Comparison of ENCODE assay signal across 14 mouse cellular contexts in the genomic region with DNA sequence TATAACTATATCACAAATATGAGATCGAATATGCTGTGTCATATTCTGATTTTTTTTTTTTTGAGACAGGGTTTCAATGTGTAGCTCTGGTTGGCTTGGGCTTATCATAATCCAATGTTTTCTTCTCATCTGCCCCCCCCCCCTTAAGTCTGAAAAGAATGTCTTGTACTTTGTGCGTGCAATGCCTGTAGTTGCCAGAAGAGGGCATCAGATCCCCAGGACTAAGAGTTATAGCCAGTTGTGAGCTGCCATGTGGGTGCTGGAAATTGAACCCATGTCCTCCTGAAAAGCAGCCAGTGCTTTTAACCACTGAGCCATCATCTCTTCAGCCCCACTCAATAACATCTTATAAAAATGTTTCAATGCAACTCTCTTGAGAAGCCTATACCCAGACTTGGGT. TPM values are rescaled to one million over a fixed set of nuclear protein-coding genes. Genes with fewer than 3 reads are reported as not detected.
A peak's percentile ranks its signal among the peaks of the same experiment; 100 is the strongest.
DNase-seq lines count a peak whose midpoint lies in the region; ATAC-seq and TF ChIP-seq lines count a peak whose summit lies in the region.
"Had no signal": no experiment of that assay in that cellular context is flagged by ENCODE, and none has a peak within 500 bp of the region (broad histone marks: within the 10 kb centered on the region; RNA-seq: fewer than 3 reads in every experiment).

No protein-coding gene starts in this region.

- TF ChIP-seq EP300 in stomach, postnatal 0 days (optimal IDR thresholded peaks at IDR 0.05), result no peak

- no peak overlapping the region for H3K27ac ChIP-seq in intestine, postnatal 0 days (ENCODE audit: low read depth, low read length)
- H3K27ac ChIP-seq in intestine, embryonic 15.5 days, result no peak overlapping the region
- H3K27ac ChIP-seq in bone marrow, adult 2 months (ENCODE audit: control insufficient read depth, insufficient read depth, low read depth, low read length, poor library complexity), result no peak overlapping the region
- H3K27ac ChIP-seq in stomach, postnatal 0 days (replicated peaks), result no peak overlapping the region
- H3K27ac ChIP-seq: neural tube, embryonic 15.5 days had no signal

- no peak for ATAC-seq in intestine, postnatal 0 days
- no peak for ATAC-seq in intestine, embryonic 15.5 days
- ATAC-seq in stomach, postnatal 0 days (ENCODE audit: low FRiP score, low TSS enrichment), result no peak
- ATAC-seq: forebrain, embryonic 16.5 days had no signal

- WGBS in intestine, postnatal 0 days, result 97% methylated on average over 2 of the region's 2 CpGs
- WGBS in intestine, embryonic 15.5 days, result 97% methylated on average over 2 of the region's 2 CpGs
- WGBS in bone marrow, adult 2 months, result 88% methylated on average over 2 of the region's 2 CpGs
- 99% methylated on average over 2 of the region's 2 CpGs for WGBS in stomach, postnatal 0 days

- H3K4me1 ChIP-seq in intestine, postnatal 0 days (replicated peaks; ENCODE audit: control insufficient read depth, insufficient read depth, low read length), result no peaks in the 10 kb centered on the region
- 0 out of 2 replicates have a peak, but pooled peaks cover 5% of the 10 kb centered on the region for H3K4me1 ChIP-seq in intestine, embryonic 15.5 days (replicated peaks)
- H3K4me1 ChIP-seq in bone marrow, adult 2 months (ENCODE audit: control insufficient read depth, insufficient read depth, low read length), result no peaks in the 10 kb centered on the region
- no peaks in the 10 kb centered on the region for H3K4me1 ChIP-seq in stomach, postnatal 0 days (replicated peaks; ENCODE audit: control insufficient read depth, insufficient read depth)

- no peak overlapping the region for H3K4me2 ChIP-seq in intestine, postnatal 0 days (replicated peaks; ENCODE audit: low read depth)
- H3K4me2 ChIP-seq in intestine, embryonic 15.5 days (replicated peaks), result no peak overlapping the region
- no peak overlapping the region for H3K4me2 ChIP-seq in stomach, postnatal 0 days (replicated peaks; ENCODE audit: low read depth)
- H3K4me2 ChIP-seq: neural tube, embryonic 15.5 days had no signal

- peak; percentile 39 for DNase-seq in thymus, postnatal 4 days
- no peak for DNase-seq in thymus, postnatal 14 days
- no peak for DNase-seq in stomach, postnatal 0 days (ENCODE audit: low spot score)
- DNase-seq in frontal cortex, postnatal 10 days (ENCODE audit: low spot score in 2 of 2), result no peak
- no peak for DNase-seq in kidney, adult 8-10 months
- DNase-seq: adrenal gland, adult 2 months; liver; lung, postnatal 4 days; right cerebral cortex, postnatal 25 days had no signal

- no peaks in the 10 kb centered on the region for H3K9me3 ChIP-seq in intestine, postnatal 0 days (ENCODE audit: control insufficient read depth)
- no peaks in the 10 kb centered on the region for H3K9me3 ChIP-seq in intestine, embryonic 15.5 days
- no peaks in the 10 kb centered on the region for H3K9me3 ChIP-seq in stomach, postnatal 0 days (ENCODE audit: control insufficient read depth, low read length)
- H3K9me3 ChIP-seq: neural tube, embryonic 15.5 days had no signal

- H3K9ac ChIP-seq in intestine, postnatal 0 days (ENCODE audit: low read depth, low read length), result no peak overlapping the region
- no peak overlapping the region for H3K9ac ChIP-seq in intestine, embryonic 15.5 days
- H3K9ac ChIP-seq in stomach, postnatal 0 days (ENCODE audit: low read length), result no peak overlapping the region
- H3K9ac ChIP-seq: neural tube, embryonic 15.5 days had no signal

- no peak for TF ChIP-seq POLR2A in bone marrow, adult 2 months (IDR thresholded peaks at IDR 0.05; ENCODE audit: borderline replicate concordance, control insufficient read depth, low read depth, low read length)

- no peaks in the 10 kb centered on the region for H3K36me3 ChIP-seq in intestine, postnatal 0 days (ENCODE audit: control insufficient read depth, insufficient read depth)
- no peaks in the 10 kb centered on the region for H3K36me3 ChIP-seq in intestine, embryonic 15.5 days
- no peaks in the 10 kb centered on the region for H3K36me3 ChIP-seq in stomach, postnatal 0 days (ENCODE audit: control insufficient read depth, insufficient read depth, low read length)

- no peak overlapping the region for H3K4me3 ChIP-seq in intestine, postnatal 0 days (ENCODE audit: low read depth, low read length)
- no peak overlapping the region for H3K4me3 ChIP-seq in intestine, embryonic 15.5 days (replicated peaks)
- no peak overlapping the region for H3K4me3 ChIP-seq in bone marrow, adult 2 months (replicated peaks; ENCODE audit: control insufficient read depth, low read depth, low read length)
- no peak overlapping the region for H3K4me3 ChIP-seq in stomach, postnatal 0 days (ENCODE audit: low read depth, low read length)
- H3K4me3 ChIP-seq: neural tube, embryonic 15.5 days had no signal

- TF ChIP-seq CTCF in intestine, postnatal 0 days (IDR thresholded peaks at IDR 0.05; ENCODE audit: low read depth), result peak; percentile 55; the same call in 1 of the 2 replicates
- 0 out of 2 replicates have a peak, but pooled peaks have one; percentile 7 for TF ChIP-seq CTCF in bone marrow, adult 2 months (IDR thresholded peaks at IDR 0.05; ENCODE audit: control insufficient read depth, insufficient read depth, low read length)
- peak; percentile 56 for TF ChIP-seq CTCF in stomach, postnatal 0 days (IDR thresholded peaks at IDR 0.05; ENCODE audit: low read depth)

- no peaks in the 10 kb centered on the region for H3K27me3 ChIP-seq in intestine, postnatal 0 days (replicated peaks; ENCODE audit: control insufficient read depth, insufficient read depth, low read length)
- no peaks in the 10 kb centered on the region for H3K27me3 ChIP-seq in intestine, embryonic 15.5 days (replicated peaks)
- H3K27me3 ChIP-seq in stomach, postnatal 0 days (ENCODE audit: control insufficient read depth, insufficient read depth, low read length), result no peaks in the 10 kb centered on the region
- H3K27me3 ChIP-seq: neural tube, embryonic 15.5 days had no signal

RNA-seq across cellular contexts. Expression of gene Scamp5, which starts 8.2 kb away (rescaled TPM):
- 15.9 and 16.8 TPM in 2 replicates for polyA plus RNA-seq in intestine, postnatal 0 days (2015; fragmentation: Nextera tagmentation; extraction: Ambion mirVana)
- polyA plus RNA-seq in intestine, embryonic 15.5 days (2015; fragmentation: Nextera tagmentation; extraction: Ambion mirVana), result 14.1 and 16.4 TPM in 2 replicates
- 5.5 and 7.5 TPM in 2 replicates for polyA plus RNA-seq in bone marrow, adult 2 months (2011; ENCODE audit: insufficient read depth, insufficient read length, low replicate concordance, missing spikeins)
- 42.4 and 48.7 TPM in 2 replicates for polyA plus RNA-seq in stomach, postnatal 0 days (2015; fragmentation: Nextera tagmentation; extraction: Ambion mirVana)

RNA-seq across cellular contexts. Expression of gene Ppcdc, which starts 19.8 kb away (rescaled TPM):
- 17.3 and 18.8 TPM in 2 replicates for polyA plus RNA-seq in intestine, postnatal 0 days (2015; fragmentation: Nextera tagmentation; extraction: Ambion mirVana)
- 25.0 and 30.1 TPM in 2 replicates for polyA plus RNA-seq in intestine, embryonic 15.5 days (2015; fragmentation: Nextera tagmentation; extraction: Ambion mirVana)
- 31.1 and 49.4 TPM in 2 replicates for polyA plus RNA-seq in bone marrow, adult 2 months (2011; ENCODE audit: insufficient read depth, insufficient read length, low replicate concordance, missing spikeins)
- 14.2 and 16.2 TPM in 2 replicates for polyA plus RNA-seq in stomach, postnatal 0 days (2015; fragmentation: Nextera tagmentation; extraction: Ambion mirVana)

RNA-seq across cellular contexts. Expression of gene Rpp25, which starts 44.1 kb away (rescaled TPM):
- polyA plus RNA-seq in intestine, postnatal 0 days (2015; fragmentation: Nextera tagmentation; extraction: Ambion mirVana), result 3.2 and 4.8 TPM in 2 replicates
- polyA plus RNA-seq in intestine, embryonic 15.5 days (2015; fragmentation: Nextera tagmentation; extraction: Ambion mirVana), result 7.0 and 8.1 TPM in 2 replicates
- 8.2 TPM in 1 of 2 replicates, not detected in the other for polyA plus RNA-seq in bone marrow, adult 2 months (2011; ENCODE audit: insufficient read depth, insufficient read length, low replicate concordance, missing spikeins)
- polyA plus RNA-seq in stomach, postnatal 0 days (2015; fragmentation: Nextera tagmentation; extraction: Ambion mirVana), result 24.3 and 26.5 TPM in 2 replicates
